Mouse (Mus musculus): ENCODE data around the gene Ptprb.

Ptprb gene

DNA sequence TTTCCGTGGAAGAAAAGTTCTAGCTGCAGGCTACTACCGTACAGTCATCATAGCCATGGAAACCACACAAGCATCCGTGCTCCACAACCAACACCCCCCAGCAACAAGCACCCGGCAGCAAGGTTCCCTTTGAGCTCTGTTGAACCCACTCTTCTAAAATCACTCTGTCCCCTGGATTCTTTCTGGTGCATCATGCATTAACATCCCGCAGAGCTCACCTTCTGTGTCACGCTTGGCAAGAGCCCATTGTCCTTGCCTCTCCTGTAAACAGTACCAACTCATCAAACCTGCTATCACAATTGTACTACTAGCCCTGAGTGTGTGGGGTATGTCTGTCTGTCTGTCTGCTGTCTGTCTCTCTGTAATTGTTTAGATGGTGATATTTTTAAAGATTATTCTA, 98.8 kb downstream of the Ptprb start:
- DNase-seq (ENCODE audit: low spot score), result no peak

DNA sequence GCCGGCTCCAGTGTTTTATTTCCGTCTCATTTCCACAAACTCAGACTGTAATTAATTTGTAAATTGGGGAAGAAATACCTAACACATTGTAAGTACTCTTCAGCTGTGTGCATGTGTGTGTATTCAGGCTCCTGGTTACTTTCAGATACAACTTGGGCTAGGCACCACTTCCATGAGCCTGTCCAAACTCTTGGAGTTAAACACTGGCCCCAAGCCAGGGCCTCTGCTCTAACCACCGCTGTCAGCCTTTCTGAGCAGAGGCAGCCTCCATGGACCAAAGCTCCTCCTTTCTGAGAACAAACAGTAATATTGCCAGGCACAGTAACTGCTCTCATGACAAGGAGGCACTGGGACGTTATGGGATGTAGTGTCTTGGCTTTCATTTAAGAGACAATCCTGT, 101.5 kb downstream of the Ptprb start:
- no peak for DNase-seq (ENCODE audit: low spot score)

GRCm38 (mm10) chr10:116382826-116383685, 107.7 kb downstream of the Ptprb start:
- no peak for DNase-seq (ENCODE audit: low spot score)

GRCm38 (mm10) chr10:116384401-116384800, 109.1 kb downstream of the Ptprb start:
- no peak for DNase-seq (ENCODE audit: low spot score)

DNA sequence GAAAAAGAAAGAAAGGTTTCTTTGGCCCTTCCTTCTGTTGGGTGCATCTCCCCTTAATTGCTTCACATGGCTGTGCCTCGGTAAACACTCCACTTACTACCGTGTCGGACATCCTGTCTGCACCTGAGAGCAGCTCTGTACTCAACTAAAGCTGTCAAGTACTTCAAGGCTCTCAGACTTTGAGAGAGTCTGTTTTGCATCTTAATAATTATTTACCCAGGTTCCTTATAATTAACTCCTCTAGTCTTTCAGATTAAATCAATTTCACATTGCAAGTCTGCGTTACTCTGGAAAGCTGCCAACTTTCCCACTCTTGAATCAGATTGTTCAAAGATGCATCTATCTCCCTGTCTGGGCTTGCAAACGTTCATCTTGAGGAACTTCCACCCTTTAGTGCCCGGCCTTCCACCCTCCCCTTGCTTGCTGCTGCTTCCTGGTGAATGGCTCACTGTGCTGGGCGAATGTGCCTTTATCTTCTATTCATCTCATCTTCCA, 111.1 kb downstream of the Ptprb start:
- DNase-seq (ENCODE audit: low spot score), result no peak

- DNase-seq (ENCODE audit: low spot score), result no peak
These were observed 113.5 kb downstream of the Ptprb start for GRCm38 (mm10) chr10:116388840-116389239.

- DNase-seq (ENCODE audit: low spot score), result no peak
These were observed 118.6 kb downstream of the Ptprb start for GRCm38 (mm10) chr10:116393790-116394475.

- no peak for DNase-seq (ENCODE audit: low spot score)
These were observed 119.3 kb downstream of the Ptprb start for GRCm38 (mm10) chr10:116394585-116394984.

DNA sequence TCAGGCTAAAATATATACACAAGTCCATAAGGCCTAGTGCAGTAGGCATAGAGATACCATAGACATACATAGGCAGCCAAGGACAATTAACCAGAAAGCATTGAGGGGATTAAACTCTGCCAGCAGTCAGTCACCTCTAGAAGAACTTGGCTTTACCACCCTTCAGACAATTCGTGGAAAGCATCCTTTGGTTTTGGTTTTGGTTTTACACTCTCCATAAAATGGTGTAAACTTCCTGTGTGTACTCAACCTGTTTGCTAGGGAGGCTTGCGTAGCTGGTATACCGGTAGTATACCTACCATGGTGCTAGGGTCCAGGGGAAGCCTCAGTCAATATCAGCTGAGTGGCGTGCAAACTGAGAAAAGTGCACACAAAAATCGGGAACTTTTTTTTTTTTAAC, 121.0 kb downstream of the Ptprb start:
- DNase-seq (ENCODE audit: low spot score), result no peak

GRCm38 (mm10) chr10:116396966-116397365, 121.6 kb downstream of the Ptprb start:
- DNase-seq (ENCODE audit: low spot score), result no peak

DNA sequence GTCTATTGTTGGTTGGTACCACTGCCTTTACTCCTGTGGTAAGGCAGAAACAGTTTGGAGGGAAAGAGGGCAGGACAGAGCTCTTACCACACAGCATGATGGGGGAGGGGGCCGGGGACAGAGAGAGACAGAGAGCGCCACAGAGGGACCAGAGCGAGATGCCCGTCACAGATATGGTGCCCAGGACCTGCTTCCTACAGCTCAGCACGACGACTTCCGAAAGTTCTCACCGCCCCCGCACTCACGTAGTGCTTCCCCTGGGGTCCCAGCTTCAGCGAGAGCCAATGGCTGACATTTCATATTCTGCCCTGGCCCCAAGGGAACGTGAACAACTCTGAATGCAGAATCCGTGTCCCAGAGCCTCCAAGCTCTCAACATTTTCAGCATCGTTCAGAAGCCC, 122.2 kb downstream of the Ptprb start:
- no peak for DNase-seq (ENCODE audit: low spot score)

DNA sequence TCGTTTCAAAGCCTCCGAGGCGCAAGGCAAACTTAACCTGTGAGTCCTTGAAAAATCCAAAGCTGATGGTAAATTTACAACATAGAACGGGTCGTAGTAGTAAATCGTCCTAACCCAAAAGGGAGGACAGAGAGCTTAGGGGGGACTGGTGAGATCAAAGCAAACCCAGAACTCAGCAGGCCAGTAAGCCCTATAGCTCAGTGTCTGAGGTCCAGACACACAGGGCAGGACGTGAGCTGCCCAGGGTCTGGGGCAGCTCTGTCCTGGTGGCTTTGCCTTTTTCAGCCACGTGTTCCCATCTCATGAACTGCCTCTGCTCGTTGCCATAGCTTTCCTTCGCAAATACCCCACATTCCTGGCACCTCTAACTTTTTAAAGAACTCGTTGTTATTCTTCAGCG, 122.7 kb downstream of the Ptprb start:
- no peak for DNase-seq (ENCODE audit: low spot score)

DNA sequence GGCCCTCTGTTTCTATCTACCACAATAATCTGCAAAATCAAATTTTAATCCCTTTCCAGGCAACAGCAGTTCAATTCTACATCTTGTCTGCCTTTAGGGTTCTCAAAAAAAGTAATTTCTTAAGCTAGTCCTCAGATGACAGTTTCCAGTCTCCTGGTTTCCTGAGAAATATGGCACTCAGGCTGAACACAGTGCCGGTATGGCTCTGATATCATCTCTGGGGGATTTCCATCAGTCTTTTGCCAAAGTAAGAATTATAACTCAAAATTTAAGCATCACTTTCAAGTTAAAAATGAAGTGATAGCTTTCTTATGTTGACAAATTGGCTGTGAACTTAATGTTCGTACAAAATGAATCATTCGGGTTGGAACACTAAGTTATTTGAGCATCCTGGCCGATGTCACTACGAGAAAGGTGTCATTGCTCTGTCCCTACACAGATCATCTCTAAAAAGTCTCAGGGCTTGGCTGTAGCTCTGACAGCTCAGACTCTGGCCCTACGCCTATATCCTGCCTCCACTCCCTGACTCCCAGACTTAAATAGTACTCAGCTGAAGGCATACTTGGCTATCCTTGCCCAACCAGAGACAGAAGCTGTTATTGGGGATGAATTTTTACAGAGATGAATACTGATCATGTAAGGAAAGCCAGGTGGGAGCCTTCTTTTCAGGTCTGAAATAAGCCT, 127.6 kb downstream of the Ptprb start:
- DNase-seq (ENCODE audit: low spot score), result no peak

DNA sequence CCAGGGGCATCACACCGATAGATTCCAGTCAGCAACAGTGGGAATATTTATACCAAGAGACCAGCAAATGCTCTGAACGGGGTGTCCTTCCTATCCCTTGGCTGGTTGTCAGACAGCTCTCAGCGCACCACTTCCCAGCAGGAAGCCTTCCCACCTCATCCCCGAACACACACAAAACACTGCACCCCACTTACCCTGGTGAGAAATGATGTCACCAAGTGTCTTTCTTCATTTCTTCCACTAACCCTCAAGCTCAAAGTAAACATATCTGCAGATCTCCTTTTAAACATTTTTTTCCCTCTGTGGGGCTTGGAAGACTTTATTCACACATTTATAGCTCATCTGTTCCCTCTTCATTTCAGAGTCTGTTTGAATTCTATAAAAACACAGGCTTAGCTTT, 128.4 kb downstream of the Ptprb start:
- no peak for DNase-seq (ENCODE audit: low spot score)

GRCm38 (mm10) chr10:116405011-116405410, 129.7 kb downstream of the Ptprb start:
- DNase-seq (ENCODE audit: low spot score), result no peak

GRCm38 (mm10) chr10:116407684-116408359, 132.5 kb downstream of the Ptprb start:
- DNase-seq (ENCODE audit: low spot score), result no peak

DNA sequence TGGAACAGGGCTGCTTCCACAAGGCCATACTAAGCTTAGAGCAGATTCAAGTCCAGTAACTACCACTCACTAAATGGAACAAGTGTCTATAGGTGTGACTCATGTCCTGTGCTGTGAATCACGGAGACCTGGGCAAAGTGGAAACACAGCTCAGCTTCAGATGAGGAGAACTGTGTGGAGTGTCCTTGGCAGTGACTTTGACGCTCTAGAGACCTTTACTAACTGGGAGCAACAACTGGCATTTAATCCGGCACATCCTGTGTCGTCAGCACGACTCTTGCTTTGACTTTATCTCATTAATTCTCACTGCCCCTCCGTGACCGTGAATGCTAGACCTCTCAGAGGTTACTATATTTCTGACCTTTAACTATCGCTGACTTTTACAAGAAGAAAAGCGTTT, 135.5 kb downstream of the Ptprb start:
- DNase-seq (ENCODE audit: low spot score), result no peak

- no peak for DNase-seq (ENCODE audit: low spot score)
These were observed 140.8 kb downstream of the Ptprb start for GRCm38 (mm10) chr10:116416142-116416541.

DNA sequence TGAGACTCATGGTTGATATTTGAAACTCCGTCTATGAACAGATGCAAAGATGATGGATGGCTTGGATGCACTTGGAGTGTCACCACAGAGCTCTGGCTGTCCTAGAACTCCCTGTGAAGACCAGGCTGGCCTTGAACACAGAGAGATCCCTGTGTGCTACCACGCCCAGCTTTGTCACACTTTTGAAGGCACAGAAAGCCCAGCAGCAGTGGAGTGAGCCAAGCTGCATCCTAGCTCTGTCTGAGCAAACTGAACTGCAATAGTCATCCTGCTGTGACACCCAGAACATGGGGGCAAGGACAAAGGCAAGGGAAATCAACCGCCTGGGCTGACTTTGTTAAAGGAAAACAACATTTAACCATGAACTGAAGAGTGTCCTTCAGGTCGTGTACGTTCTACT, 141.4 kb downstream of the Ptprb start:
- DNase-seq (ENCODE audit: low spot score), result no peak

GRCm38 (mm10) chr10:116418121-116418726, 142.9 kb downstream of the Ptprb start:
- no peak for DNase-seq (ENCODE audit: low spot score)

DNA sequence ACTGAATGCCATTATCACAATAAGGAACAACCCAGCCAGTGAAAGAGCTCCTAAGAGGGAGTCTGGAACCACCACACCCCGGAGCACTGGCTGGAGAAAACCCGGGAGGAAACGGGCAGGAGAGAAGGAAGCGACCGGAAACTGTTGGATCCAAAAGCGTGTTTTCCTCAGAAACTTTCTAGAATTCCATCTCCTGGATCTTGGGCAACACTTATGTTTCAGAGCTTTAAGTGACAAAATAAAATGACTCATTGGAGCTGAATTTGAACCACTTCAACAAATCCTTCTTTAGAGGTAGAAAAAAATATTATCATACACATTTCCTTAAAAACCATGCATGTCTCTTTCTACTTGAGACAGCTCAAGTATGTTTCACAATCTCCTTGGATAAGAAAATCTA, 145.7 kb downstream of the Ptprb start:
- DNase-seq (ENCODE audit: low spot score), result no peak

DNA sequence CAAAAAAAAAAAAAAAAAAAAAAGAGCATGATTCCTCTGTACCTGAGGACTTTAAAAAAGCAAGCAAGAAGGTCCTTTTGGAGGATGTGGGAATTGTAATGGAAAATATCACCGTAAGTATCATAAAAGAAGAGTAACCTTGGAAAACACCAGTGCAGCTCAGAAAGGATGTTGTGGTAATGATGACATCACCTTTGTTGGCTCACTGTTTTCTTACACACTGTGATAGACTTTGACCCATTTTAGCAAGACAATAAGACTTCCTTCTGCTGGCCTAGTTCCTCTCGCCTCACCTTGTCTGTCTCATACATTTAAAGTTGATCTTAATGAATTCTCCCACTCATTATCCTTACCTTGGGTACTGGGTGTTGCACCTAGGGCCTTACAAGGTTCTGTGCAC, 147.2 kb downstream of the Ptprb start:
- DNase-seq (ENCODE audit: low spot score), result no peak
